Mouse (Mus musculus): ENCODE measurements around the gene Hjurp.

DNA sequence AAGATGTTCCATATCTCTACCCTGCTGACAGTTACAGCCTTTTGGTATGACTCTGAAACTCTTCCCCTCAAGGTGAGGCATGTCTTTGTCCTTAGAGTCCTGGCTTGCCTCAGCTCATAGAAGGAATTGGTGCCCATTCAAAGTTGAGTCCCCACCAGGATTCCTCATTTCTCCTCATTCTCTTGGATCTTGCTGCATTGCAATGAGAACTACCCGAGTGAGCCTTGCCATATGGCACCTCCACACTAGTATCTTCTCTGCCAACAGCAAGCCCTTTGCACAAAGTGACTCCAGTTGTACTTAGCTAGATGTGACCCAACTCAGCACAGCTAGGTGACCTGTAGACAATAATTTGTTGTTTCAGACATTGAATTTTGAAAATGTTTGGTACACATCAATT is 53.8 kb downstream of the Hjurp start:
- TF ChIP-seq POLR2A (IDR thresholded peaks at IDR 0.05; ENCODE audit: control insufficient read depth in 1 of 2, insufficient read depth in 1 of 2, low read depth in 1 of 2, low read length in 2 of 2, poor library complexity in 1 of 2), result no peak
- TF ChIP-seq BHLHE40 (IDR thresholded peaks at IDR 0.05; ENCODE audit: borderline replicate concordance, low read depth, low read length), result no peak
- no peak for TF ChIP-seq TBP (IDR thresholded peaks at IDR 0.05; ENCODE audit: low read depth, low read length)
- no peak for TF ChIP-seq USF1 (IDR thresholded peaks at IDR 0.05; ENCODE audit: low read depth, low read length)
- no peak for TF ChIP-seq CTCF (IDR thresholded peaks at IDR 0.05 in 2 of 3, conservative IDR thresholded peaks at IDR 0.05 in 1 of 3; ENCODE audit: control insufficient read depth in 1 of 3, insufficient read depth in 1 of 3, low read depth in 2 of 3, low read length in 3 of 3, poor library complexity in 1 of 3, severe bottlenecking in 1 of 3)
- no peak for TF ChIP-seq HCFC1 (IDR thresholded peaks at IDR 0.05; ENCODE audit: low read depth, low read length)
- no peak for TF ChIP-seq JUND (IDR thresholded peaks at IDR 0.05; ENCODE audit: low read depth, low read length)
- TF ChIP-seq MEF2A (IDR thresholded peaks at IDR 0.05; ENCODE audit: extremely low read depth, insufficient replicate concordance, low read depth, low read length, poor library complexity, severe bottlenecking), result no peak
- no peak for TF ChIP-seq TAL1 (IDR thresholded peaks at IDR 0.05; ENCODE audit: low read length)
- no peak for TF ChIP-seq GATA1 (IDR thresholded peaks at IDR 0.05; ENCODE audit: low read depth, low read length)
- no peak for TF ChIP-seq POLR2AphosphoS2 (IDR thresholded peaks at IDR 0.05; ENCODE audit: low read length)
- no peak for TF ChIP-seq GABPA (IDR thresholded peaks at IDR 0.05; ENCODE audit: low read depth, low read length)
- TF ChIP-seq EP300 (IDR thresholded peaks at IDR 0.05; ENCODE audit: low read depth in 1 of 2, low read length in 2 of 2), result no peak
